Mouse (Mus musculus): ENCODE measurements around the gene Ptprd. TPM values are rescaled to one million over a fixed set of nuclear protein-coding genes. Genes with fewer than 3 reads are reported as not detected.

Gene Ptprd
- total and polyA plus RNA-seq, 3 experiments: 0.30 to 0.66 TPM; not detected in 1

GRCm38 (mm10) chr4:76661725-76662124 is 1550.0 kb downstream of the Ptprd start:
- Histone ChIP-seq H3K4me1 (ENCODE audit: insufficient read depth, low read depth, low read length) (no peaks in the 10 kb centered on the region), H3K4me3 (ENCODE audit: low read depth, low read length) (no peak overlapping the region), H3K9me3 (replicated peaks) (no peaks in the 10 kb centered on the region), H3K27me3 (ENCODE audit: insufficient read depth, low read length) (no peaks in the 10 kb centered on the region), H3K36me3 (replicated peaks) (no peaks in the 10 kb centered on the region)
- DNase-seq (ENCODE audit: low spot score) (no peak), ATAC-seq (ENCODE audit: extremely low read depth, insufficient number of reproducible peaks, low FRiP score, poor library complexity, severe bottlenecking) (no peak)
- no peak for TF ChIP-seq POLR2AphosphoS5 (IDR thresholded peaks at IDR 0.05; ENCODE audit: insufficient replicate concordance, low read depth, low read length)
- no peak for TF ChIP-seq CTCF (IDR thresholded peaks at IDR 0.05; ENCODE audit: low read depth, low read length)
- no peak for TF ChIP-seq GATA2 (IDR thresholded peaks at IDR 0.05; ENCODE audit: borderline replicate concordance, low read depth, low read length)
- TF ChIP-seq TAL1 (conservative IDR thresholded peaks at IDR 0.05; ENCODE audit: low read depth, low read length): no peak
- TF ChIP-seq GATA1 (IDR thresholded peaks at IDR 0.05; ENCODE audit: borderline replicate concordance, low read length): no peak

- Histone ChIP-seq H3K4me1 (ENCODE audit: insufficient read depth, low read depth, low read length) (no peaks in the 10 kb centered on the region), H3K9me3 (replicated peaks) (no peaks in the 10 kb centered on the region), H3K36me3 (replicated peaks) (no peaks in the 10 kb centered on the region), H3K4me3 (ENCODE audit: low read depth, low read length) (no peak overlapping the region), H3K27me3 (ENCODE audit: insufficient read depth, low read length) (no peaks in the 10 kb centered on the region)
- no peak for ATAC-seq (ENCODE audit: extremely low read depth, insufficient number of reproducible peaks, low FRiP score, poor library complexity, severe bottlenecking)
- DNase-seq (ENCODE audit: low spot score): no peak
- TF ChIP-seq CTCF (IDR thresholded peaks at IDR 0.05; ENCODE audit: low read depth, low read length) (no peak), GATA2 (IDR thresholded peaks at IDR 0.05; ENCODE audit: borderline replicate concordance, low read depth, low read length) (no peak), TAL1 (conservative IDR thresholded peaks at IDR 0.05; ENCODE audit: low read depth, low read length) (no peak), POLR2AphosphoS5 (IDR thresholded peaks at IDR 0.05; ENCODE audit: insufficient replicate concordance, low read depth, low read length) (no peak), GATA1 (IDR thresholded peaks at IDR 0.05; ENCODE audit: borderline replicate concordance, low read length) (no peak)
These were observed 1551.6 kb downstream of the Ptprd start for GRCm38 (mm10) chr4:76660146-76660545.

- DNase-seq (ENCODE audit: low spot score) (no peak), ATAC-seq (ENCODE audit: extremely low read depth, insufficient number of reproducible peaks, low FRiP score, poor library complexity, severe bottlenecking) (no peak)
- Histone ChIP-seq H3K9me3 (replicated peaks) (no peaks in the 10 kb centered on the region), H3K4me3 (ENCODE audit: low read depth, low read length) (no peak overlapping the region), H3K36me3 (replicated peaks) (no peaks in the 10 kb centered on the region), H3K27me3 (ENCODE audit: insufficient read depth, low read length) (no peaks in the 10 kb centered on the region), H3K4me1 (ENCODE audit: insufficient read depth, low read depth, low read length) (no peaks in the 10 kb centered on the region)
- no peak for TF ChIP-seq CTCF (IDR thresholded peaks at IDR 0.05; ENCODE audit: low read depth, low read length)
- no peak for TF ChIP-seq POLR2AphosphoS5 (IDR thresholded peaks at IDR 0.05; ENCODE audit: insufficient replicate concordance, low read depth, low read length)
- no peak for TF ChIP-seq TAL1 (conservative IDR thresholded peaks at IDR 0.05; ENCODE audit: low read depth, low read length)
- no peak for TF ChIP-seq GATA1 (IDR thresholded peaks at IDR 0.05; ENCODE audit: borderline replicate concordance, low read length)
- TF ChIP-seq GATA2 (IDR thresholded peaks at IDR 0.05; ENCODE audit: borderline replicate concordance, low read depth, low read length): no peak
These were observed 1555.0 kb downstream of the Ptprd start for GRCm38 (mm10) chr4:76656734-76657133.

GRCm38 (mm10) chr4:76652971-76653370 is 1558.8 kb downstream of the Ptprd start:
- no peak overlapping the region for H3K4me3 ChIP-seq (ENCODE audit: low read depth, low read length)
- H3K4me1 ChIP-seq (ENCODE audit: insufficient read depth, low read depth, low read length): no peaks in the 10 kb centered on the region
- no peak for TF ChIP-seq GATA1 (IDR thresholded peaks at IDR 0.05; ENCODE audit: borderline replicate concordance, low read length)
- TF ChIP-seq TAL1 (conservative IDR thresholded peaks at IDR 0.05; ENCODE audit: low read depth, low read length): no peak
- no peak for TF ChIP-seq POLR2AphosphoS5 (IDR thresholded peaks at IDR 0.05; ENCODE audit: insufficient replicate concordance, low read depth, low read length)
- TF ChIP-seq CTCF (IDR thresholded peaks at IDR 0.05; ENCODE audit: low read depth, low read length): no peak
- no peak for TF ChIP-seq GATA2 (IDR thresholded peaks at IDR 0.05; ENCODE audit: borderline replicate concordance, low read depth, low read length)
- H3K36me3 ChIP-seq (replicated peaks): no peaks in the 10 kb centered on the region
- ATAC-seq (ENCODE audit: extremely low read depth, insufficient number of reproducible peaks, low FRiP score, poor library complexity, severe bottlenecking): no peak
- H3K9me3 ChIP-seq (replicated peaks): no peaks in the 10 kb centered on the region
- H3K27me3 ChIP-seq (ENCODE audit: insufficient read depth, low read length): no peaks in the 10 kb centered on the region
- DNase-seq (ENCODE audit: low spot score): no peak

GRCm38 (mm10) chr4:76621740-76622139 is 1590.0 kb downstream of the Ptprd start:
- H3K4me1 ChIP-seq (ENCODE audit: insufficient read depth, low read depth, low read length): no peaks in the 10 kb centered on the region
- no peak overlapping the region for H3K4me3 ChIP-seq (ENCODE audit: low read depth, low read length)
- no peaks in the 10 kb centered on the region for H3K27me3 ChIP-seq (ENCODE audit: insufficient read depth, low read length)
- ATAC-seq (ENCODE audit: extremely low read depth, insufficient number of reproducible peaks, low FRiP score, poor library complexity, severe bottlenecking) (no peak), DNase-seq (ENCODE audit: low spot score) (no peak)
- H3K36me3 ChIP-seq (replicated peaks): no peaks in the 10 kb centered on the region
- TF ChIP-seq GATA1 (IDR thresholded peaks at IDR 0.05; ENCODE audit: borderline replicate concordance, low read length): no peak
- no peak for TF ChIP-seq POLR2AphosphoS5 (IDR thresholded peaks at IDR 0.05; ENCODE audit: insufficient replicate concordance, low read depth, low read length)
- TF ChIP-seq TAL1 (conservative IDR thresholded peaks at IDR 0.05; ENCODE audit: low read depth, low read length): no peak
- TF ChIP-seq CTCF (IDR thresholded peaks at IDR 0.05; ENCODE audit: low read depth, low read length): no peak
- TF ChIP-seq GATA2 (IDR thresholded peaks at IDR 0.05; ENCODE audit: borderline replicate concordance, low read depth, low read length): no peak
- no peaks in the 10 kb centered on the region for H3K9me3 ChIP-seq (replicated peaks)

- Histone ChIP-seq H3K4me3 (ENCODE audit: low read depth, low read length) (no peak overlapping the region), H3K27me3 (ENCODE audit: insufficient read depth, low read length) (no peaks in the 10 kb centered on the region), H3K4me1 (ENCODE audit: insufficient read depth, low read depth, low read length) (no peaks in the 10 kb centered on the region), H3K36me3 (replicated peaks) (no peaks in the 10 kb centered on the region), H3K9me3 (replicated peaks) (no peaks in the 10 kb centered on the region)
- TF ChIP-seq POLR2AphosphoS5 (IDR thresholded peaks at IDR 0.05; ENCODE audit: insufficient replicate concordance, low read depth, low read length): no peak
- TF ChIP-seq CTCF (IDR thresholded peaks at IDR 0.05; ENCODE audit: low read depth, low read length): no peak
- no peak for TF ChIP-seq GATA2 (IDR thresholded peaks at IDR 0.05; ENCODE audit: borderline replicate concordance, low read depth, low read length)
- TF ChIP-seq GATA1 (IDR thresholded peaks at IDR 0.05; ENCODE audit: borderline replicate concordance, low read length): no peak
- no peak for TF ChIP-seq TAL1 (conservative IDR thresholded peaks at IDR 0.05; ENCODE audit: low read depth, low read length)
- no peak for ATAC-seq (ENCODE audit: extremely low read depth, insufficient number of reproducible peaks, low FRiP score, poor library complexity, severe bottlenecking)
- DNase-seq (ENCODE audit: low spot score): no peak
These were observed 1595.1 kb downstream of the Ptprd start for GRCm38 (mm10) chr4:76616614-76617013.

Data from G1E (cell line).